Mouse (Mus musculus): ENCODE results near the gene Trmt112. TPM values are rescaled to one million over a fixed set of nuclear protein-coding genes. Genes with fewer than 3 reads are reported as not detected.

Gene Trmt112
- polyA plus RNA-seq, 1 experiment from 2014 or later: 115 TPM

- H3K36me3 ChIP-seq: peaks cover 13% of the 10 kb centered on the region
- peak overlapping the region; percentile 92 for H3K4me3 ChIP-seq
- peaks cover 33% of the 10 kb centered on the region for H3K27me3 ChIP-seq (replicated peaks)
- peak overlapping the region; percentile 90 for H3K27ac ChIP-seq
- H3K9ac ChIP-seq: peak overlapping the region; percentile 94
- under 1% methylated on average over 45 of the region's 48 CpGs for WGBS (ENCODE audit: insufficient replicate concordance)
- H3K4me2 ChIP-seq: peak overlapping the region; percentile 100
- peaks cover 69% of the 10 kb centered on the region for H3K4me1 ChIP-seq
- no peaks in the 10 kb centered on the region for H3K9me3 ChIP-seq (replicated peaks)
- ATAC-seq: no peak
These were observed 11.5 kb downstream of the Trmt112 start for GRCm38 (mm10) chr19:6920741-6921636.

- ATAC-seq: peak; percentile 95
- H3K4me3 ChIP-seq: peak within 1 kb of the TSS; percentile 92
- under 1% methylated on average over 58 of the region's 66 CpGs for WGBS (ENCODE audit: insufficient replicate concordance)
These were observed 12.4 kb downstream of the Trmt112 start, which contains the start of gene Esrra for GRCm38 (mm10) chr19:6921647-6922567. Gene Esrra (minus strand): TSS chr19:6921813.

DNA sequence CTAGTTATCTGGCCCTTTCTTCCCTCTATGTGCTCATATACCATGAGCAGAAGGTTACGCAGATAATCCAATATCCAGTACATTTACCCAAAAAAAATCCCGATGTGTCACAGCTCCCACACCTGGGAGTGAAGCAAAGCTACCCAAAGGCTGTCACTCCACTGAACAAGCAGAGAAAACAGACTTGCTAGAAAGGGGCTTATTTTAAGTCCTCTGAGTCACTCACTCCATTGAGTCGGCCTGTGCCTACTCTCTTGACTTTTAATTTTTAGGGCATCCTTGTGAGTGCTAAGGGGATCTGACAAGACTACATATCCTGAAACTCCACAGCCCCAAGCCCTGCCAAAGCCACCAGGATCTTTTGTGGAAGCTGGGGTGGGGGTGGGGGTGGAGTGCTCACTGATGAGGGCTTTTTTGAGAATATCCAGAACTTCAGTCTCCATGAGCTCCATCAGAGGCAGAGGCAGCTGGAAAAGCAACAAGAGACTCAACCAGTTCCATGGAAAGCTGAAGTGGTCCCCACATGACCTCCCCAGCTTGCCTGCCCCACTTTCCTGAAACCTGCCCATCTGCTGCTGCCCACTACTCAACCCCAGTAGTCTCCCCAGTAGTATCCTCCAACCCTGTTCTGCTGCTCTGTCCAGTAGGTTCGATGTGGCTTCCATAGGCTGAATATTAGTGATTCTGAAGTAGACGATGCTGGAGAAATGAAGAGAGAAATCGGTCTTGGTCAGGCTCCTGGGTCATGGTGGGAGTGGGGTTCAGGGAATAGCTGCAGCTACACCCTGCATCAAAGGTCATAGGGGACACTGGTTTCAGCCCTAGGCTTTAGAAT is 13.6 kb downstream of the Trmt112 start:
- peaks cover 54% of the 10 kb centered on the region for H3K27me3 ChIP-seq (replicated peaks)
- peaks cover 71% of the 10 kb centered on the region for H3K4me1 ChIP-seq
- H3K36me3 ChIP-seq: peaks cover 12% of the 10 kb centered on the region
- WGBS (ENCODE audit: insufficient replicate concordance): 55% methylated on average over 6 of the region's 6 CpGs
- H3K4me2 ChIP-seq: peak overlapping the region; percentile 100
- H3K9ac ChIP-seq: peak overlapping the region; percentile 66
- H3K4me3 ChIP-seq: no peak overlapping the region; the same call in 1 of the 2 replicates
- ATAC-seq: no peak
- no peak overlapping the region for H3K27ac ChIP-seq
- H3K9me3 ChIP-seq (replicated peaks): no peaks in the 10 kb centered on the region

More at GRCm38 (mm10) chr19:6921647-6922567, 12.4 kb downstream of the Trmt112 start, which contains the start of gene Esrra:
- Histone ChIP-seq H3K27ac (peak within 1 kb of the TSS; percentile 90), H3K4me1 (peaks cover 69% of the 10 kb centered on the region), H3K9ac (peak within 1 kb of the TSS; percentile 94), H3K9me3 (replicated peaks) (no peaks in the 10 kb centered on the region), H3K36me3 (peaks cover 13% of the 10 kb centered on the region), H3K4me2 (peak within 1 kb of the TSS; percentile 100), H3K27me3 (replicated peaks) (peaks cover 42% of the 10 kb centered on the region)

- peak overlapping the region; percentile 46 for H3K4me2 ChIP-seq
- H3K27ac ChIP-seq: no peak overlapping the region
- 0 out of 2 replicates have a peak overlapping the region, but pooled peaks have one; percentile 5 for H3K9ac ChIP-seq
- peaks cover 60% of the 10 kb centered on the region for H3K4me1 ChIP-seq
- H3K9me3 ChIP-seq (replicated peaks): no peaks in the 10 kb centered on the region
- H3K36me3 ChIP-seq: peaks cover 3% of the 10 kb centered on the region; the same call in 1 of the 2 replicates
- ATAC-seq: no peak
- peak overlapping the region; percentile 22 for H3K4me3 ChIP-seq
- peaks cover 70% of the 10 kb centered on the region for H3K27me3 ChIP-seq (replicated peaks)
- 4% methylated on average over 39 of the region's 39 CpGs for WGBS (ENCODE audit: insufficient replicate concordance)
These were observed 15.2 kb downstream of the Trmt112 start for GRCm38 (mm10) chr19:6924461-6925306.

GRCm38 (mm10) chr19:6925307-6925573 is 15.7 kb downstream of the Trmt112 start, which contains the start of gene Catsperz:
Gene Catsperz (minus strand): TSS chr19:6925380.
- Histone ChIP-seq H3K9me3 (replicated peaks) (no peaks in the 10 kb centered on the region), H3K4me2 (peak within 1 kb of the TSS; percentile 46), H3K27ac (no peak within 1 kb of the TSS), H3K27me3 (replicated peaks) (peaks cover 75% of the 10 kb centered on the region), H3K4me3 (peak within 1 kb of the TSS; percentile 22), H3K9ac (0 out of 2 replicates have a peak within 1 kb of the TSS, but pooled peaks have one; percentile 5), H3K36me3 (no peaks in the 10 kb centered on the region), H3K4me1 (peaks cover 54% of the 10 kb centered on the region)
- ATAC-seq: no peak
- 6% methylated on average over 9 of the region's 9 CpGs for WGBS (ENCODE audit: insufficient replicate concordance)

GRCm38 (mm10) chr19:6925611-6926329 is 16.3 kb downstream of the Trmt112 start:
- Histone ChIP-seq H3K4me1 (peaks cover 49% of the 10 kb centered on the region), H3K27me3 (replicated peaks) (peaks cover 81% of the 10 kb centered on the region), H3K4me3 (peak overlapping the region; percentile 22; the same call in 1 of the 2 replicates), H3K27ac (no peak overlapping the region), H3K36me3 (no peaks in the 10 kb centered on the region), H3K4me2 (peak overlapping the region; percentile 46; the same call in 1 of the 2 replicates), H3K9me3 (replicated peaks) (no peaks in the 10 kb centered on the region), H3K9ac (no peak overlapping the region)
- WGBS (ENCODE audit: insufficient replicate concordance): 20% methylated on average over 38 of the region's 40 CpGs
- ATAC-seq: no peak

GRCm38 (mm10) chr19:6926559-6927255 is 17.2 kb downstream of the Trmt112 start:
- Histone ChIP-seq H3K4me1 (peaks cover 42% of the 10 kb centered on the region), H3K36me3 (no peaks in the 10 kb centered on the region), H3K27me3 (replicated peaks) (peaks cover 90% of the 10 kb centered on the region), H3K27ac (no peak overlapping the region), H3K4me2 (peak overlapping the region; percentile 33), H3K4me3 (no peak overlapping the region; the same call in 1 of the 2 replicates), H3K9me3 (replicated peaks) (no peaks in the 10 kb centered on the region), H3K9ac (no peak overlapping the region)
- WGBS (ENCODE audit: insufficient replicate concordance): 18% methylated on average over 26 of the region's 26 CpGs
- no peak for ATAC-seq

DNA sequence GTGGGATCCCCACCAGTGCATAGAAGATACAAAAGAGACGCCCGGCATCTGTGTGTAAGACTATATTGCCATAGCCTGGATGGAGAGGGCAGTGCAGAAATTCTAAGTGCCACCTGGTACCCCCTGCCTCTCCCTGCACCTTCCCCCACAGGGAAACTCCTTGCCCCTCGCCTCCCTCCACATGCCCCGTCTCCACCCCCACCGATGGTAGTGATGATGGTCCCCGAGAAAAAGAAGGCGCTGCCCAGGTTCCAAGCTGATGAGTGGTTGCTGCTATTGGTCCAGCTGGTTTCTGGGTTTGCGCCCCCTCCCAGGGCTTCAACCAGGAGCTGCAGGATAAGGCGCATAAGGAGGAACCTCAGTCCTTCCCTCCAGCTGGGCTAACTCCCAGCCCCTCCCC is 18.6 kb downstream of the Trmt112 start:
- Histone ChIP-seq H3K4me2 (no peak overlapping the region), H3K27ac (no peak overlapping the region), H3K9me3 (replicated peaks) (no peaks in the 10 kb centered on the region), H3K36me3 (no peaks in the 10 kb centered on the region), H3K9ac (no peak overlapping the region), H3K4me3 (no peak overlapping the region), H3K4me1 (peaks cover 31% of the 10 kb centered on the region), H3K27me3 (replicated peaks) (peaks cover 100% of the 10 kb centered on the region)
- no peak for ATAC-seq
- WGBS (ENCODE audit: insufficient replicate concordance): 18% methylated on average over 9 of the region's 9 CpGs

GRCm38 (mm10) chr19:6931002-6931401 is 21.5 kb downstream of the Trmt112 start:
- Histone ChIP-seq H3K4me3 (no peak overlapping the region), H3K27ac (no peak overlapping the region), H3K9ac (no peak overlapping the region), H3K36me3 (no peaks in the 10 kb centered on the region), H3K9me3 (replicated peaks) (no peaks in the 10 kb centered on the region), H3K27me3 (replicated peaks) (peaks cover 100% of the 10 kb centered on the region), H3K4me1 (peaks cover 22% of the 10 kb centered on the region), H3K4me2 (no peak overlapping the region)
- no peak for ATAC-seq
- 5% methylated on average over 2 of the region's 2 CpGs for WGBS (ENCODE audit: insufficient replicate concordance)
